Mouse (Mus musculus): ENCODE data around the gene Lysmd4. TPM values are rescaled to one million over a fixed set of nuclear protein-coding genes. Genes with fewer than 3 reads are reported as not detected.
A peak's percentile ranks its signal among the peaks of the same experiment; 100 is the strongest.

Gene Lysmd4
- polyA plus RNA-seq, 1 experiment from 2014 or later, result 14.3 TPM

DNA sequence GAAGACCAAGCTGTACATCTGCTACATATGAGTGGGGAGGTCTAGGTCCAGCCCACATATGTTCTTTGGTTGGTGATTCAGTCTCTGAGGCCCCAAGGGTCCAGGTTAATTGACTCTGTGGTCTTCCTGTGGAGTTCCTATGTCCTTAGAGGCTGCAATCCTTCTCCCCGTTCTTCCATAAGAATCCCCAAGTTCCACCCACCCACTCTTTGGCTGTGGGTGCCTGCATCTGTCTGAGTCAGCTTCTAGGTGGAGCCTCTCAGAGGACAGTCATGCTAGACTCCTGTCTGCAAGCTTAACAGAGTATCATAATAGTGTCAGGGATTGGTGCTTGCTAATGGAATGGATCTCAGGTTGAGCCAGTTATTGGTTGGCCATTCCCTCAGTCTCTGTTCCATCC is 8.8 kb upstream of the Lysmd4 start:
- Histone ChIP-seq H3K4me1 (replicated peaks; ENCODE audit: insufficient read depth, low read length) (no peaks in the 10 kb centered on the region), H3K4me2 (ENCODE audit: low read length) (no peak overlapping the region), H3K36me3 (ENCODE audit: insufficient read depth, low read length) (no peaks in the 10 kb centered on the region), H3K9ac (ENCODE audit: low read depth, low read length) (no peak overlapping the region), H3K4me3 (replicated peaks; ENCODE audit: low read depth, low read length) (no peak overlapping the region), H3K27me3 (ENCODE audit: insufficient read depth, low read length) (no peaks in the 10 kb centered on the region), H3K9me3 (replicated peaks; ENCODE audit: low read length) (no peaks in the 10 kb centered on the region), H3K27ac (no peak overlapping the region)
- DNase-seq (ENCODE audit: low spot score) (no peak), ATAC-seq (replicated peaks; ENCODE audit: low FRiP score, low read depth) (no peak)
- 93% methylated on average over 1 of the region's 1 CpGs for WGBS
- TF ChIP-seq CTCF (IDR thresholded peaks at IDR 0.05; ENCODE audit: low read depth), result no peak

DNA sequence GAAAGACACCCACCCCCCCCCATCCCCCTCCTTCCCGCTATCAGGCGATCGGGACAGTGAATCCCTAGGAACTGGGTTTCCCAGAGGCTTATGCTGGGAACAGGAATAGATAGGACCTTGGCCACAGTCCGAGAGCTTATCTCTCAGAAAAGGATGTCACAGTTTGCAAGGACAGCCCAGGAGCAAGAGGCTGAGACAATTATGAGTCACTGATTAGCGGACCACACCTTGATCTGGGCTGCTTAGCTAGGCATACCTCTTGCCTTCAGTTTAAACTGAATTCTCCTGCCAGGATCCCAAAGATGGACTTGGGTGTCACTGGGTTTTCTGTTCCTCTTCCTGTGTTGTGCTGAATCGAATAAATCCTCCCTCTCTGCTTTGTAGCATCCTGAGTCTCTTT is 6.0 kb upstream of the Lysmd4 start:
- H3K27me3 ChIP-seq (ENCODE audit: insufficient read depth, low read length), result no peaks in the 10 kb centered on the region
- H3K9me3 ChIP-seq (replicated peaks; ENCODE audit: low read length), result no peaks in the 10 kb centered on the region
- H3K4me2 ChIP-seq (ENCODE audit: low read length), result no peak overlapping the region
- DNase-seq (ENCODE audit: low spot score), result no peak
- WGBS, result 84% methylated on average over 6 of the region's 6 CpGs
- H3K27ac ChIP-seq, result no peak overlapping the region
- H3K4me3 ChIP-seq (replicated peaks; ENCODE audit: low read depth, low read length), result no peak overlapping the region
- no peaks in the 10 kb centered on the region for H3K4me1 ChIP-seq (replicated peaks; ENCODE audit: insufficient read depth, low read length)
- ATAC-seq (replicated peaks; ENCODE audit: low FRiP score, low read depth), result no peak
- no peak for TF ChIP-seq CTCF (IDR thresholded peaks at IDR 0.05; ENCODE audit: low read depth)
- H3K36me3 ChIP-seq (ENCODE audit: insufficient read depth, low read length), result no peaks in the 10 kb centered on the region
- H3K9ac ChIP-seq (ENCODE audit: low read depth, low read length), result no peak overlapping the region

DNA sequence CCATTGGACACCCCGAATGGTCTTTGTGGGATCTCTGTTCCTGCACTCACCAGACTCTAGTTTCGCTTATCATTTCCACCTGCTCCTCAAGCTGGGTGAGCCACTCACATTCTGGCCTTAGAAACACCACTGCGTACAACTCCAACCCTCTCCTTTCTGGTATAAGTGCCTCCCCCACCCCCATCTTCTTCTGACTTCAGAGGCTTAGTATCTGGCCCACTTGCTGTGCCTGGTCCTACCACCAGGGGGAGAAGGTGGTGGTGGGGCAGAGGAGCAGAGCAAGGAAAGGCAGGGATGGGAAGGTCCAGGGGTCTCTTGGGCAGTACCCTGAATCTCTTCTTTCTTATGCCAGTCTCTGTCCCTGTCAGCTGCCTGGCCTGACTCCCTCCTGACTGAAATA is 5.3 kb upstream of the Lysmd4 start:
- no peaks in the 10 kb centered on the region for H3K27me3 ChIP-seq (ENCODE audit: insufficient read depth, low read length)
- H3K27ac ChIP-seq, result no peak overlapping the region
- no peak overlapping the region for H3K9ac ChIP-seq (ENCODE audit: low read depth, low read length)
- H3K36me3 ChIP-seq (ENCODE audit: insufficient read depth, low read length), result no peaks in the 10 kb centered on the region
- no peak overlapping the region for H3K4me3 ChIP-seq (replicated peaks; ENCODE audit: low read depth, low read length)
- DNase-seq (ENCODE audit: low spot score) (peak; percentile 60), ATAC-seq (replicated peaks; ENCODE audit: low FRiP score, low read depth) (no peak)
- H3K4me1 ChIP-seq (replicated peaks; ENCODE audit: insufficient read depth, low read length), result no peaks in the 10 kb centered on the region
- H3K4me2 ChIP-seq (ENCODE audit: low read length), result no peak overlapping the region
- TF ChIP-seq CTCF (IDR thresholded peaks at IDR 0.05; ENCODE audit: low read depth), result peak; percentile 88
- no peaks in the 10 kb centered on the region for H3K9me3 ChIP-seq (replicated peaks; ENCODE audit: low read length)
- 84% methylated on average over 3 of the region's 3 CpGs for WGBS

DNA sequence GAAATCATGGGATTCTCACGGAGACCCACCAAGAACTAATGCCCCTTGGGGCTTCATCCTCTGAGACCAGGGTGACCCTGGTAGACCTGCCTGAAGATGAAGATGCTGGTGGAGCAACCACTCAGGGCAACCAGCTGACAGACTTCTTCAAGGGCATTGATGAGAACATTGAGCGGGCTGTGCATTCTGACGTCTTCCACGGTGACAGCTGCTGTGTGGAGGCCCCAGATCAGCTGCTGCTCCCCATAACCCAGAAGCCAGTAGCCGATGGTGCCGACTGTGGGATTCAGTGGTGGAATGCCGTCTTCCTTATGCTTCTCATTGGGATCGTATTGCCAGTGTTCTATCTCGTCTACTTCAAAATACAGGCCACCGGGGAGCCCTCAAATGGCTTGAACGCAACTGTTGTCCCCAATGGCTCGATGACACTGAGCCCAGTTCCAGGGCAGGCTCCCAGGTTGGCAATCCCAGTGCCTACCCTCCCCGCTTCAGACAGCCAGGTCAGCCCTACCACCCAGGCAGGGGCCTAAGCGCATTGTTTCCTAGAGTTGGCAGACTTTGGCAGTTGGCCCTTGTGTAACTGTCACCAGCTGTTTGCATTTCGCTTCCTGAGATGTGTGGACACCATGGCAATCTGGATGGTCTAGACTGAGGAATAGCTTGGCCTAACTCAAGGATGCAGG is 3.7 kb downstream of the Lysmd4 start:
- no peak for DNase-seq (ENCODE audit: low spot score)
- H3K27me3 ChIP-seq (ENCODE audit: insufficient read depth, low read length), result no peaks in the 10 kb centered on the region
- peaks cover 3% of the 10 kb centered on the region; the same call in 1 of the 2 replicates for H3K36me3 ChIP-seq (ENCODE audit: insufficient read depth, low read length)
- no peak overlapping the region for H3K4me3 ChIP-seq (replicated peaks; ENCODE audit: low read depth, low read length)
- TF ChIP-seq CTCF (IDR thresholded peaks at IDR 0.05; ENCODE audit: low read depth), result no peak
- no peak for ATAC-seq (replicated peaks; ENCODE audit: low FRiP score, low read depth)
- H3K4me1 ChIP-seq (replicated peaks; ENCODE audit: insufficient read depth, low read length), result peaks cover 4% of the 10 kb centered on the region; the same call in 1 of the 2 replicates
- no peaks in the 10 kb centered on the region for H3K9me3 ChIP-seq (replicated peaks; ENCODE audit: low read length)
- H3K27ac ChIP-seq, result no peak overlapping the region
- WGBS, result 94% methylated on average over 15 of the region's 15 CpGs
- H3K9ac ChIP-seq (ENCODE audit: low read depth, low read length), result no peak overlapping the region
- no peak overlapping the region for H3K4me2 ChIP-seq (ENCODE audit: low read length)

DNA sequence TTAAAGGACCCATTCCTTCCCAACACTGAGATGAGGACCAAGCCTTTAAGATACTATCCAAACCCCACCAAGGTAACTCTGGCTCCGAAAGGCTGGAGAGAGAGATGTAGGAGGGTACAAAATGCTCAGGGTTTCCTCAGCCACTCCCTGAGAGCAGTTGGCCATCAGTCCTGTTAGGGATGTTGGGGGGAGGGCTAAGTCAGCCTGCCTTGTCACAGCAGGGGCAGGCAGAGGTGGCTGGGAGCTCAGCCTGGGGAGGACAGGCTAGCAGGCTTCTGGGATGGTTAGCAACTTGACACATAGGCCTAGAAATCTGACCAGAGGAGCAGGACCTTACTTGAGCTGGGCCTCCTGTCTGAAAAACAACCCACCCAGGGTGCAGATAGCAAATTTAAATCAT is 5.2 kb downstream of the Lysmd4 start:
- Histone ChIP-seq H3K4me3 (replicated peaks; ENCODE audit: low read depth, low read length) (no peak overlapping the region), H3K9me3 (replicated peaks; ENCODE audit: low read length) (no peaks in the 10 kb centered on the region), H3K9ac (ENCODE audit: low read depth, low read length) (no peak overlapping the region), H3K4me1 (replicated peaks; ENCODE audit: insufficient read depth, low read length) (peaks cover 4% of the 10 kb centered on the region; the same call in 1 of the 2 replicates), H3K27me3 (ENCODE audit: insufficient read depth, low read length) (no peaks in the 10 kb centered on the region), H3K36me3 (ENCODE audit: insufficient read depth, low read length) (peaks cover 7% of the 10 kb centered on the region), H3K4me2 (ENCODE audit: low read length) (no peak overlapping the region), H3K27ac (no peak overlapping the region)
- ATAC-seq (replicated peaks; ENCODE audit: low FRiP score, low read depth), result no peak
- TF ChIP-seq CTCF (IDR thresholded peaks at IDR 0.05; ENCODE audit: low read depth), result no peak
- WGBS, result 84% methylated on average over 1 of the region's 1 CpGs
- no peak for DNase-seq (ENCODE audit: low spot score)

DNA sequence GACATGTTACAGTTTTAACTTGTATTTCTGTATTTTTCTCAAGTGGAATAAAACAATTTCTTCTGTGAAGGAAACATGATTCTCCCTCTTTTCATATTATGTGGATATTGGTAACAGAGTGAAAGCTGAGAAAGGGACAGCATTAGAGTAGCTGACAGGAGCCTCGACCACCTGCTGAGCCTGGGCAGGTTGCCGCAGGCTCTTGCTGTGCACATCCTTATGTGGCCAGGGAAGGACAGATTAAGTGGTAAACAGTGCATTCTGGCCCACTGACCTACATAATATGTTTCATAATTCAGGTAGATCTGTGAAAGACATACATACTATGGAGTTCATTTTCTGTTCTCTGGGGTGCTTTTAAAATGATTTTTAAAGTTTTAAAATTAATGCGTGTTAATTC is 6.0 kb downstream of the Lysmd4 start:
- no peak for ATAC-seq (replicated peaks; ENCODE audit: low FRiP score, low read depth)
- H3K27ac ChIP-seq, result no peak overlapping the region
- 71% methylated on average over 3 of the region's 3 CpGs for WGBS

More for the DNA sequence above, 6.0 kb downstream of the Lysmd4 start:
- Histone ChIP-seq H3K4me2 (ENCODE audit: low read length) (no peak overlapping the region), H3K4me1 (replicated peaks; ENCODE audit: insufficient read depth, low read length) (no peaks in the 10 kb centered on the region), H3K27me3 (ENCODE audit: insufficient read depth, low read length) (no peaks in the 10 kb centered on the region), H3K36me3 (ENCODE audit: insufficient read depth, low read length) (peaks cover 7% of the 10 kb centered on the region), H3K9me3 (replicated peaks; ENCODE audit: low read length) (no peaks in the 10 kb centered on the region), H3K9ac (ENCODE audit: low read depth, low read length) (no peak overlapping the region), H3K4me3 (replicated peaks; ENCODE audit: low read depth, low read length) (no peak overlapping the region)
- DNase-seq (ENCODE audit: low spot score), result no peak
- TF ChIP-seq CTCF (IDR thresholded peaks at IDR 0.05; ENCODE audit: low read depth), result no peak

Measured in kidney, postnatal 0 days (tissue).